Mouse (Mus musculus): ENCODE results near the gene Colgalt1. TPM values are rescaled to one million over a fixed set of nuclear protein-coding genes. Genes with fewer than 3 reads are reported as not detected.
A peak's percentile ranks its signal among the peaks of the same experiment; 100 is the strongest.

The Colgalt1 gene
- polyA plus RNA-seq, 1 experiment from 2014 or later: 60.1 TPM

- peak overlapping the region; percentile 93 for H3K27ac ChIP-seq (ENCODE audit: low read length)
- H3K4me2 ChIP-seq (ENCODE audit: low read depth, low read length): peak overlapping the region; percentile 85
- H3K9ac ChIP-seq (ENCODE audit: low read length): peak overlapping the region; percentile 75
- H3K36me3 ChIP-seq (ENCODE audit: control insufficient read depth, insufficient read depth, low read length): no peaks in the 10 kb centered on the region
- peaks cover 3% of the 10 kb centered on the region; the same call in 1 of the 2 replicates for H3K27me3 ChIP-seq (ENCODE audit: control insufficient read depth, insufficient read depth, low read length)
- H3K9me3 ChIP-seq (replicated peaks; ENCODE audit: control insufficient read depth, low read length): no peaks in the 10 kb centered on the region
- ATAC-seq (ENCODE audit: insufficient read depth, low FRiP score): peak; percentile 84
- peak overlapping the region; percentile 66 for H3K4me3 ChIP-seq (replicated peaks; ENCODE audit: low read length)
- peaks cover 17% of the 10 kb centered on the region for H3K4me1 ChIP-seq (ENCODE audit: control insufficient read depth, insufficient read depth, low read length)
- under 1% methylated on average over 51 of the region's 51 CpGs for WGBS
Measured at GRCm38 (mm10) chr8:71569366-71570290, 41.2 kb upstream of the Colgalt1 start.

GRCm38 (mm10) chr8:71570291-71570954 is 40.4 kb upstream of the Colgalt1 start:
- under 1% methylated on average over 41 of the region's 41 CpGs for WGBS
- ATAC-seq (ENCODE audit: insufficient read depth, low FRiP score): peak; percentile 89
- Histone ChIP-seq H3K4me3 (replicated peaks; ENCODE audit: low read length) (peak overlapping the region; percentile 66), H3K27ac (ENCODE audit: low read length) (peak overlapping the region; percentile 93), H3K9ac (ENCODE audit: low read length) (peak overlapping the region; percentile 79), H3K36me3 (ENCODE audit: control insufficient read depth, insufficient read depth, low read length) (no peaks in the 10 kb centered on the region), H3K9me3 (replicated peaks; ENCODE audit: control insufficient read depth, low read length) (no peaks in the 10 kb centered on the region), H3K27me3 (ENCODE audit: control insufficient read depth, insufficient read depth, low read length) (peaks cover 3% of the 10 kb centered on the region; the same call in 1 of the 2 replicates), H3K4me1 (ENCODE audit: control insufficient read depth, insufficient read depth, low read length) (peaks cover 17% of the 10 kb centered on the region), H3K4me2 (ENCODE audit: low read depth, low read length) (peak overlapping the region; percentile 85)

- ATAC-seq (ENCODE audit: insufficient read depth, low FRiP score): no peak
- Histone ChIP-seq H3K36me3 (ENCODE audit: control insufficient read depth, insufficient read depth, low read length) (no peaks in the 10 kb centered on the region), H3K9ac (ENCODE audit: low read length) (no peak overlapping the region), H3K9me3 (replicated peaks; ENCODE audit: control insufficient read depth, low read length) (no peaks in the 10 kb centered on the region), H3K4me3 (replicated peaks; ENCODE audit: low read length) (no peak overlapping the region), H3K27ac (ENCODE audit: low read length) (no peak overlapping the region; the same call in 1 of the 2 replicates), H3K4me1 (ENCODE audit: control insufficient read depth, insufficient read depth, low read length) (peaks cover 17% of the 10 kb centered on the region), H3K27me3 (ENCODE audit: control insufficient read depth, insufficient read depth, low read length) (no peaks in the 10 kb centered on the region), H3K4me2 (ENCODE audit: low read depth, low read length) (no peak overlapping the region)
- WGBS: 89% methylated on average over 2 of the region's 2 CpGs
Measured at GRCm38 (mm10) chr8:71572077-71572476, 38.7 kb upstream of the Colgalt1 start.

- Histone ChIP-seq H3K9me3 (replicated peaks; ENCODE audit: control insufficient read depth, low read length) (no peaks in the 10 kb centered on the region), H3K27me3 (ENCODE audit: control insufficient read depth, insufficient read depth, low read length) (no peaks in the 10 kb centered on the region), H3K4me3 (replicated peaks; ENCODE audit: low read length) (no peak overlapping the region), H3K4me1 (ENCODE audit: control insufficient read depth, insufficient read depth, low read length) (peaks cover 17% of the 10 kb centered on the region), H3K27ac (ENCODE audit: low read length) (peak overlapping the region; percentile 52; the same call in 1 of the 2 replicates), H3K4me2 (ENCODE audit: low read depth, low read length) (0 out of 2 replicates have a peak overlapping the region, but pooled peaks have one; percentile 2), H3K36me3 (ENCODE audit: control insufficient read depth, insufficient read depth, low read length) (no peaks in the 10 kb centered on the region), H3K9ac (ENCODE audit: low read length) (peak overlapping the region; percentile 22; the same call in 1 of the 2 replicates)
- WGBS: 67% methylated on average over 9 of the region's 9 CpGs
- ATAC-seq (ENCODE audit: insufficient read depth, low FRiP score): no peak
Measured at GRCm38 (mm10) chr8:71572847-71573633, 37.8 kb upstream of the Colgalt1 start.

GRCm38 (mm10) chr8:71574426-71574825 is 36.4 kb upstream of the Colgalt1 start:
- no peaks in the 10 kb centered on the region for H3K36me3 ChIP-seq (ENCODE audit: control insufficient read depth, insufficient read depth, low read length)
- H3K9ac ChIP-seq (ENCODE audit: low read length): no peak overlapping the region
- no peak overlapping the region for H3K27ac ChIP-seq (ENCODE audit: low read length)
- no peak overlapping the region for H3K4me3 ChIP-seq (replicated peaks; ENCODE audit: low read length)
- ATAC-seq (ENCODE audit: insufficient read depth, low FRiP score): no peak
- 75% methylated on average over 7 of the region's 7 CpGs for WGBS
- H3K9me3 ChIP-seq (replicated peaks; ENCODE audit: control insufficient read depth, low read length): no peaks in the 10 kb centered on the region
- no peak overlapping the region for H3K4me2 ChIP-seq (ENCODE audit: low read depth, low read length)
- no peaks in the 10 kb centered on the region for H3K27me3 ChIP-seq (ENCODE audit: control insufficient read depth, insufficient read depth, low read length)
- peaks cover 7% of the 10 kb centered on the region for H3K4me1 ChIP-seq (ENCODE audit: control insufficient read depth, insufficient read depth, low read length)

- WGBS: 68% methylated on average over 1 of the region's 1 CpGs
- H3K9ac ChIP-seq (ENCODE audit: low read length): no peak overlapping the region
- no peak for ATAC-seq (ENCODE audit: insufficient read depth, low FRiP score)
- no peak overlapping the region for H3K4me2 ChIP-seq (ENCODE audit: low read depth, low read length)
- H3K27me3 ChIP-seq (ENCODE audit: control insufficient read depth, insufficient read depth, low read length): no peaks in the 10 kb centered on the region
- H3K27ac ChIP-seq (ENCODE audit: low read length): no peak overlapping the region
- H3K4me1 ChIP-seq (ENCODE audit: control insufficient read depth, insufficient read depth, low read length): peaks cover 7% of the 10 kb centered on the region
- no peak overlapping the region for H3K4me3 ChIP-seq (replicated peaks; ENCODE audit: low read length)
- no peaks in the 10 kb centered on the region for H3K36me3 ChIP-seq (ENCODE audit: control insufficient read depth, insufficient read depth, low read length)
- H3K9me3 ChIP-seq (replicated peaks; ENCODE audit: control insufficient read depth, low read length): no peaks in the 10 kb centered on the region
Measured at GRCm38 (mm10) chr8:71575020-71575419, 35.8 kb upstream of the Colgalt1 start.

- 70% methylated on average over 4 of the region's 4 CpGs for WGBS
- Histone ChIP-seq H3K4me1 (ENCODE audit: control insufficient read depth, insufficient read depth, low read length) (no peaks in the 10 kb centered on the region), H3K27me3 (ENCODE audit: control insufficient read depth, insufficient read depth, low read length) (no peaks in the 10 kb centered on the region), H3K9ac (ENCODE audit: low read length) (no peak overlapping the region), H3K4me3 (replicated peaks; ENCODE audit: low read length) (no peak overlapping the region), H3K36me3 (ENCODE audit: control insufficient read depth, insufficient read depth, low read length) (no peaks in the 10 kb centered on the region), H3K27ac (ENCODE audit: low read length) (no peak overlapping the region), H3K4me2 (ENCODE audit: low read depth, low read length) (no peak overlapping the region), H3K9me3 (replicated peaks; ENCODE audit: control insufficient read depth, low read length) (no peaks in the 10 kb centered on the region)
- ATAC-seq (ENCODE audit: insufficient read depth, low FRiP score): no peak
Measured at GRCm38 (mm10) chr8:71577856-71578387, 32.9 kb upstream of the Colgalt1 start.

GRCm38 (mm10) chr8:71579009-71579408 is 31.8 kb upstream of the Colgalt1 start:
- no peaks in the 10 kb centered on the region for H3K27me3 ChIP-seq (ENCODE audit: control insufficient read depth, insufficient read depth, low read length)
- H3K4me3 ChIP-seq (replicated peaks; ENCODE audit: low read length): no peak overlapping the region
- no peak for ATAC-seq (ENCODE audit: insufficient read depth, low FRiP score)
- H3K4me2 ChIP-seq (ENCODE audit: low read depth, low read length): no peak overlapping the region
- H3K9me3 ChIP-seq (replicated peaks; ENCODE audit: control insufficient read depth, low read length): no peaks in the 10 kb centered on the region
- H3K9ac ChIP-seq (ENCODE audit: low read length): no peak overlapping the region
- no peaks in the 10 kb centered on the region for H3K4me1 ChIP-seq (ENCODE audit: control insufficient read depth, insufficient read depth, low read length)
- no peaks in the 10 kb centered on the region for H3K36me3 ChIP-seq (ENCODE audit: control insufficient read depth, insufficient read depth, low read length)
- no peak overlapping the region for H3K27ac ChIP-seq (ENCODE audit: low read length)
- WGBS: 76% methylated on average over 1 of the region's 1 CpGs

Measured in stomach, embryonic 16.5 days (tissue).